Mouse (Mus musculus): ENCODE results near the gene Msx3. TPM values are rescaled to one million over a fixed set of nuclear protein-coding genes. Genes with fewer than 3 reads are reported as not detected.

The Msx3 gene
- polyA plus RNA-seq, 1 experiment from 2014 or later, result not detected

- H3K27ac ChIP-seq, result no peak overlapping the region
- no peak overlapping the region for H3K9ac ChIP-seq (ENCODE audit: low read depth, low read length)
- H3K4me1 ChIP-seq (replicated peaks; ENCODE audit: insufficient read depth, low read length), result peaks cover 12% of the 10 kb centered on the region; the same call in 1 of the 2 replicates
- 75% methylated on average over 4 of the region's 4 CpGs for WGBS
- TF ChIP-seq CTCF (IDR thresholded peaks at IDR 0.05; ENCODE audit: low read depth), result no peak
- H3K4me3 ChIP-seq (replicated peaks; ENCODE audit: low read depth, low read length), result no peak overlapping the region
- DNase-seq (ENCODE audit: low spot score) (no peak), ATAC-seq (replicated peaks; ENCODE audit: low FRiP score, low read depth) (no peak)
- no peaks in the 10 kb centered on the region; the same call in 1 of the 2 replicates for H3K36me3 ChIP-seq (ENCODE audit: insufficient read depth, low read length)
- H3K9me3 ChIP-seq (replicated peaks; ENCODE audit: low read length), result no peaks in the 10 kb centered on the region
- H3K27me3 ChIP-seq (ENCODE audit: insufficient read depth, low read length), result peaks cover 49% of the 10 kb centered on the region
- H3K4me2 ChIP-seq (ENCODE audit: low read length), result no peak overlapping the region
Measured at GRCm38 (mm10) chr7:140045546-140045945, 3.3 kb downstream of the Msx3 start.

GRCm38 (mm10) chr7:140042728-140043127 lies 6.2 kb downstream of the Msx3 start:
- H3K4me1 ChIP-seq (replicated peaks; ENCODE audit: insufficient read depth, low read length), result no peaks in the 10 kb centered on the region
- 48% methylated on average over 3 of the region's 3 CpGs for WGBS
- H3K9me3 ChIP-seq (replicated peaks; ENCODE audit: low read length), result no peaks in the 10 kb centered on the region
- no peak overlapping the region for H3K9ac ChIP-seq (ENCODE audit: low read depth, low read length)
- no peak overlapping the region for H3K4me3 ChIP-seq (replicated peaks; ENCODE audit: low read depth, low read length)
- peaks cover 25% of the 10 kb centered on the region for H3K27me3 ChIP-seq (ENCODE audit: insufficient read depth, low read length)
- TF ChIP-seq CTCF (IDR thresholded peaks at IDR 0.05; ENCODE audit: low read depth), result no peak
- H3K36me3 ChIP-seq (ENCODE audit: insufficient read depth, low read length), result no peaks in the 10 kb centered on the region; the same call in 1 of the 2 replicates
- DNase-seq (ENCODE audit: low spot score) (no peak), ATAC-seq (replicated peaks; ENCODE audit: low FRiP score, low read depth) (no peak)
- H3K27ac ChIP-seq, result no peak overlapping the region
- no peak overlapping the region for H3K4me2 ChIP-seq (ENCODE audit: low read length)

- Histone ChIP-seq H3K27me3 (ENCODE audit: insufficient read depth, low read length) (no peaks in the 10 kb centered on the region), H3K4me3 (replicated peaks; ENCODE audit: low read depth, low read length) (peak overlapping the region; percentile 61), H3K36me3 (ENCODE audit: insufficient read depth, low read length) (peaks cover 13% of the 10 kb centered on the region; the same call in 1 of the 2 replicates), H3K27ac (no peak overlapping the region), H3K4me1 (replicated peaks; ENCODE audit: insufficient read depth, low read length) (no peaks in the 10 kb centered on the region; the same call in 1 of the 2 replicates), H3K9ac (ENCODE audit: low read depth, low read length) (no peak overlapping the region), H3K9me3 (replicated peaks; ENCODE audit: low read length) (no peaks in the 10 kb centered on the region), H3K4me2 (ENCODE audit: low read length) (peak overlapping the region; percentile 88)
- no peak for ATAC-seq (replicated peaks; ENCODE audit: low FRiP score, low read depth)
- DNase-seq (ENCODE audit: low spot score), result no peak
- no peak for TF ChIP-seq CTCF (IDR thresholded peaks at IDR 0.05; ENCODE audit: low read depth)
- WGBS, result 38% methylated on average over 3 of the region's 3 CpGs
Measured at GRCm38 (mm10) chr7:140037171-140037555, 11.7 kb downstream of the Msx3 start.

- ATAC-seq (replicated peaks; ENCODE audit: low FRiP score, low read depth) (peak; percentile 99), DNase-seq (ENCODE audit: low spot score) (peak; percentile 98)
- H3K9ac ChIP-seq (ENCODE audit: low read depth, low read length), result peak within 1 kb of the TSS; percentile 85
- no peaks in the 10 kb centered on the region for H3K9me3 ChIP-seq (replicated peaks; ENCODE audit: low read length)
- no peak for TF ChIP-seq CTCF (IDR thresholded peaks at IDR 0.05; ENCODE audit: low read depth)
- peaks cover 18% of the 10 kb centered on the region; the same call in 1 of the 2 replicates for H3K36me3 ChIP-seq (ENCODE audit: insufficient read depth, low read length)
- no peaks in the 10 kb centered on the region for H3K27me3 ChIP-seq (ENCODE audit: insufficient read depth, low read length)
- no peaks in the 10 kb centered on the region; the same call in 1 of the 2 replicates for H3K4me1 ChIP-seq (replicated peaks; ENCODE audit: insufficient read depth, low read length)
- peak within 1 kb of the TSS; percentile 82 for H3K27ac ChIP-seq
- peak within 1 kb of the TSS; percentile 61 for H3K4me3 ChIP-seq (replicated peaks; ENCODE audit: low read depth, low read length)
- WGBS, result 1% methylated on average over 69 of the region's 69 CpGs
- H3K4me2 ChIP-seq (ENCODE audit: low read length), result peak within 1 kb of the TSS; percentile 88
Measured at GRCm38 (mm10) chr7:140036281-140037170, 12.4 kb downstream of the Msx3 start, which contains the start of the genes Zfp511 and Tubgcp2. Zfp511 (plus strand) TSS chr7:140036391. Tubgcp2 (minus strand) TSS chr7:140036669.

- Histone ChIP-seq H3K9ac (ENCODE audit: low read depth, low read length) (peak overlapping the region; percentile 85), H3K27ac (no peak overlapping the region), H3K9me3 (replicated peaks; ENCODE audit: low read length) (no peaks in the 10 kb centered on the region), H3K4me2 (ENCODE audit: low read length) (peak overlapping the region; percentile 88), H3K36me3 (ENCODE audit: insufficient read depth, low read length) (peaks cover 25% of the 10 kb centered on the region), H3K4me3 (replicated peaks; ENCODE audit: low read depth, low read length) (peak overlapping the region; percentile 61), H3K27me3 (ENCODE audit: insufficient read depth, low read length) (no peaks in the 10 kb centered on the region), H3K4me1 (replicated peaks; ENCODE audit: insufficient read depth, low read length) (no peaks in the 10 kb centered on the region; the same call in 1 of the 2 replicates)
- ATAC-seq (replicated peaks; ENCODE audit: low FRiP score, low read depth) (no peak), DNase-seq (ENCODE audit: low spot score) (no peak)
- WGBS, result 13% methylated on average over 7 of the region's 7 CpGs
- no peak for TF ChIP-seq CTCF (IDR thresholded peaks at IDR 0.05; ENCODE audit: low read depth)
Measured at GRCm38 (mm10) chr7:140035456-140035855, 13.4 kb downstream of the Msx3 start.

GRCm38 (mm10) chr7:140033386-140033785 lies 15.5 kb downstream of the Msx3 start:
- no peak overlapping the region for H3K4me2 ChIP-seq (ENCODE audit: low read length)
- WGBS, result 96% methylated on average over 9 of the region's 9 CpGs
- ATAC-seq (replicated peaks; ENCODE audit: low FRiP score, low read depth), result no peak

More at GRCm38 (mm10) chr7:140033386-140033785, 15.5 kb downstream of the Msx3 start:
- TF ChIP-seq CTCF (IDR thresholded peaks at IDR 0.05; ENCODE audit: low read depth), result no peak
- no peaks in the 10 kb centered on the region for H3K9me3 ChIP-seq (replicated peaks; ENCODE audit: low read length)
- no peak for DNase-seq (ENCODE audit: low spot score)
- no peak overlapping the region for H3K4me3 ChIP-seq (replicated peaks; ENCODE audit: low read depth, low read length)
- no peaks in the 10 kb centered on the region; the same call in 1 of the 2 replicates for H3K4me1 ChIP-seq (replicated peaks; ENCODE audit: insufficient read depth, low read length)
- H3K27me3 ChIP-seq (ENCODE audit: insufficient read depth, low read length), result no peaks in the 10 kb centered on the region
- H3K9ac ChIP-seq (ENCODE audit: low read depth, low read length), result no peak overlapping the region
- H3K27ac ChIP-seq, result no peak overlapping the region
- peaks cover 44% of the 10 kb centered on the region for H3K36me3 ChIP-seq (ENCODE audit: insufficient read depth, low read length)

All from kidney, postnatal 0 days (tissue).